Mouse (Mus musculus) liver, embryonic 11.5 days (tissue): ENCODE data around the gene Spdya. TPM values are rescaled to one million over a fixed set of nuclear protein-coding genes. Genes with fewer than 3 reads are reported as not detected.
"Not testable (repeated sequence)": the region's sequence is repeated elsewhere in the genome, so short reads cannot be mapped to it uniquely, and the experiment has no call there.

Experiments used
- ATAC-seq: fragments of 200-750 bp; cut with Nextera tagmentation; replicated peaks from 2 replicates; pipeline ENCODE4 v1.8.0; 2017; ENCODE audit warnings: moderate number of reproducible peaks, mild to moderate bottlenecking, moderate TSS enrichment, moderate library complexity; ENCODE audit not compliant: low FRiP score
- DNase-seq: peaks from one replicate; pipeline ENCODE4 v3.0.0-alpha.2; 2017; ENCODE audit warnings: low spot score
- H3K27ac ChIP-seq: fragments of 300-500 bp; sonication (generic); 2 replicates; pipeline ENCODE4 v1.5.1; 2014; ENCODE audit warnings: mild to moderate bottlenecking, low read depth, low read length, control low read depth
- H3K27me3 ChIP-seq: fragments of 300-500 bp; sonication (generic); replicated peaks from 2 replicates; pipeline ENCODE4 v1.6.1; 2014; ENCODE audit warnings: low read length, mixed read lengths; ENCODE audit not compliant: control insufficient read depth, insufficient read depth
- H3K36me3 ChIP-seq: fragments of 300-500 bp; sonication (generic); 2 replicates; pipeline ENCODE4 v1.6.1; 2014; ENCODE audit warnings: mild to moderate bottlenecking, low read length, moderate library complexity, mixed read lengths; ENCODE audit not compliant: control insufficient read depth, insufficient read depth
- H3K4me1 ChIP-seq: fragments of 300-500 bp; sonication (generic); replicated peaks from 2 replicates; pipeline ENCODE4 v1.6.1; 2014; ENCODE audit warnings: low read length, mixed read lengths; ENCODE audit not compliant: control insufficient read depth, insufficient read depth
- H3K4me2 ChIP-seq: fragments of 300-500 bp; sonication (generic); 2 replicates; pipeline ENCODE4 v1.6.1; 2014; ENCODE audit warnings: mild to moderate bottlenecking, control low read depth, moderate library complexity
- H3K4me3 ChIP-seq: fragments of 300-500 bp; sonication (generic); 2 replicates; pipeline ENCODE4 v1.5.1; 2014; ENCODE audit warnings: low read depth, low read length, control low read depth
- H3K9ac ChIP-seq: fragments of 300-500 bp; sonication (generic); 2 replicates; pipeline ENCODE4 v1.6.1; 2014; ENCODE audit warnings: low read depth, low read length, control low read depth
- H3K9me3 ChIP-seq: fragments of 300-500 bp; sonication (generic); 2 replicates; pipeline ENCODE4 v1.6.1; 2016; ENCODE audit warnings: low read length, inconsistent platforms, mixed read lengths; ENCODE audit not compliant: control insufficient read depth
- WGBS: fragments of 180-500 bp; shearing (Covaris S2); extraction: QIAGEN DNeasy Blood & Tissue Kit; methylation state at CpG from one replicate; pipeline ENCODE4 v1.1.7; 2014; 5-methylcytosine and 5-hydroxymethylcytosine counted together
- polyA plus RNA-seq: library from polyadenylated mRNA; unstranded; fragments of >200 nt; fragmentation: Nextera tagmentation; extraction: Ambion mirVana; gene quantifications from 2 replicates; pipeline ENCODE4 v1.2.1, GENCODE M21; 2014

The Spdya gene
- polyA plus RNA-seq, 1 experiment from 2014 or later: 0.43 TPM

GRCm38 (mm10) chr17:71616319-71617032 is 64.6 kb downstream of the Spdya start:
- H3K27me3 ChIP-seq: no peaks in the 10 kb centered on the region
- H3K36me3 ChIP-seq: peaks cover 11% of the 10 kb centered on the region; the same call in 1 of the 2 replicates
- peak overlapping the region; percentile 86 for H3K4me2 ChIP-seq
- H3K4me1 ChIP-seq: peaks cover 19% of the 10 kb centered on the region
- H3K27ac ChIP-seq: peak overlapping the region; percentile 79
- no peaks in the 10 kb centered on the region for H3K9me3 ChIP-seq
- DNase-seq: peak; percentile 53
- peak; percentile 46 for ATAC-seq
- 2% methylated on average over 69 of the region's 73 CpGs for WGBS
- peak overlapping the region; percentile 100 for H3K4me3 ChIP-seq
- H3K9ac ChIP-seq: peak overlapping the region; percentile 99

- Histone ChIP-seq H3K36me3 (peaks cover 11% of the 10 kb centered on the region; the same call in 1 of the 2 replicates), H3K27me3 (no peaks in the 10 kb centered on the region), H3K27ac (no peak overlapping the region; the same call in 1 of the 2 replicates), H3K9me3 (no peaks in the 10 kb centered on the region), H3K4me1 (peaks cover 19% of the 10 kb centered on the region), H3K9ac (peak overlapping the region; percentile 99), H3K4me3 (peak overlapping the region; percentile 100), H3K4me2 (peak overlapping the region; percentile 86)
- ATAC-seq: no peak
- under 1% methylated on average over 10 of the region's 10 CpGs for WGBS
- DNase-seq: no peak
Observed at GRCm38 (mm10) chr17:71617033-71617362, 65.1 kb downstream of the Spdya start.

DNA sequence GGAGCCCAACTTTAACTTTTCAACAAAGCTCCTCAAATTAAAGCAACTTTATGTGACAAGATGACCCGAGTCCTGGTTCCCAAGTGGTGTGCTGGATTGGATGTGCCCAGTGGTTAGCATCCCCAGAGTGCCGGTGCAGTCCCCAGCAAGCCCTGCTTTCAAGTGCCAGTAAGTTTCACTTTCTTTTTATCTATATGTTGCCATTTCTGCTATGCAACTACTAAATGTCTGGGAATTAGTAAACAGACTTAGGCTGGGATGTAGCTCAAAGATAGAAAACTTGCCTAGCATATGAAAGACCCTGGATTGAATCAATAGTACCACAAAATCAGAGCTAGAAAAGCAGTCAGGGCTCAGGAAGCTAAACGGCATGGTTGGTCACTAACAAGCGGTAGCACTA is 66.1 kb downstream of the Spdya start:
- H3K4me3 ChIP-seq: peak overlapping the region; percentile 100
- H3K27me3 ChIP-seq: no peaks in the 10 kb centered on the region
- peaks cover 12% of the 10 kb centered on the region; the same call in 1 of the 2 replicates for H3K36me3 ChIP-seq
- no peaks in the 10 kb centered on the region for H3K9me3 ChIP-seq
- DNase-seq (no peak), ATAC-seq (no peak)
- peak overlapping the region; percentile 86 for H3K4me2 ChIP-seq
- WGBS: 43% methylated on average over 4 of the region's 4 CpGs
- peaks cover 19% of the 10 kb centered on the region for H3K4me1 ChIP-seq
- H3K9ac ChIP-seq: peak overlapping the region; percentile 99
- no peak overlapping the region for H3K27ac ChIP-seq

DNA sequence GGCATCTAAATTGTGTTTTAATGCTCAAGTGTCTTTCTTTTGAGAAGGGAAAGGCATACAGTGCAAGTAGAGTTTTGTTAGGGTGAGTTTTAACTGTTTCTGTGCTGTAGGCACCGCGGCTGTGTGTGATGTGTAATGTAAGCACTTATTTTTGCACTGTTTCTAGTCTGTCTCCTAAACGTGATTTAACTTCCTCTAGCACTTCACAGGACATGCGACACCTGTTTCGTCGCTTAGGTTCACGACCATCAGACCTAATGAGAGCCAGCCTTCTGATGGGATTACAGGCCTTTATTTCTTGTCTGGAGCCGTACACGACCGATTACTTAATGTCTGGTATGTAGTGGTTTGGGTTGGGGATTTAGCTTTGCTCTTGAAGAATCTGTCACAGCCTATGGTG is 79.9 kb downstream of the Spdya start:
- no peak overlapping the region for H3K4me3 ChIP-seq
- no peaks in the 10 kb centered on the region for H3K9me3 ChIP-seq
- H3K4me1 ChIP-seq: no peaks in the 10 kb centered on the region
- WGBS: 84% methylated on average over 10 of the region's 10 CpGs
- no peak overlapping the region for H3K4me2 ChIP-seq
- peaks cover 50% of the 10 kb centered on the region for H3K36me3 ChIP-seq
- H3K27ac ChIP-seq: no peak overlapping the region
- no peak for DNase-seq
- ATAC-seq: no peak
- H3K9ac ChIP-seq: no peak overlapping the region
- no peaks in the 10 kb centered on the region for H3K27me3 ChIP-seq

DNA sequence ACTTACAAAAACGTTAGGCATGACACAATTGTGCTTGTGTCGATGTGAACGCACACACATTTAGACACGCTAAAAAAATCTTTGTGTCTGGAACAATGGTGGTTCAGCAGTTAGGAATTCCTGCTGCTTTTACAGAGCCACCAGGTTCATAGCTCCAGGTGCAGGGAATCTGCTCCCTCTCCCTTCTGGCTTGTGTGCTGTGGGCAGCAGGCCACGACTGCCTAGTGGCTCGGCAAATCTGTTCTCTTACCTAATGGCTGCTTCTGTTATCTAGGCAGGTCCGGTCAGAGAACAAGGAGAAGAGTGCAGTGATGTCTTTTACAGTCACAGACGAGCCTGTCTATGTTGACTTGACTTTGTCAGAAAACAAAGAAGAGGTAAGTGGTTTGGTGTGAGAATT is 81.5 kb downstream of the Spdya start:
- no peak overlapping the region for H3K9ac ChIP-seq
- no peaks in the 10 kb centered on the region for H3K27me3 ChIP-seq
- H3K9me3 ChIP-seq: no peaks in the 10 kb centered on the region
- ATAC-seq (no peak), DNase-seq (no peak)
- no peak overlapping the region for H3K27ac ChIP-seq
- no peak overlapping the region for H3K4me2 ChIP-seq
- no peak overlapping the region for H3K4me3 ChIP-seq
- 88% methylated on average over 8 of the region's 8 CpGs for WGBS
- H3K36me3 ChIP-seq: peaks cover 47% of the 10 kb centered on the region
- no peaks in the 10 kb centered on the region for H3K4me1 ChIP-seq

- ATAC-seq: no peak
Observed at GRCm38 (mm10) chr17:71636786-71637185, 84.9 kb downstream of the Spdya start.

DNA sequence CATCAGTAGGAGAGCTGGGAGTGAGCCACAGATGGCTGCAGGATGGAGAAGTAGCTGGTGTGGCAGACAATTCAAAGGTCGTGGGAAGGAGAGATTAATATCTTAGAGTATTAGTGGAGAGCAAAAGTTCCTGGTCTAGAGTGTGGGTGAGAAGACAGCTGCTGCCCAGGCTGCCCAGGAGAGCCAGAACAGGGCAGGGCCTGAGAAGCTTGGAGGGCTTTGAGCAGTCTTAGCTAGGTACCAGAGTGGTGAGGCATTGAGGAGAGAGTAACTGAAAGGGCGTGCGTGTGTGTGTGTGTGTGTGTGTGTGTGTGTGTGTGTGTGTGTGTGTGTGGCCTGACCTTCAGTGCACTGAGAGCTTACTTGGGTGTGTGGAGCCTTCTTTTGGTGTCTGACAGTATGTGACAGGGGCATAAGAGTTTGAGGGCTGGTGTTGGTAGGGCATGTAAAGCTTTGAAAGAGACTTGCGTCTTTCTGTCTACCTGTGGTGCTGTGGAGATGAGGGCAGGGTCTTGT is 85.9 kb downstream of the Spdya start:
- no peak overlapping the region for H3K27ac ChIP-seq
- ATAC-seq (no peak), DNase-seq (no peak)
- H3K4me3 ChIP-seq: no peak overlapping the region
- no peaks in the 10 kb centered on the region for H3K4me1 ChIP-seq
- H3K27me3 ChIP-seq: no peaks in the 10 kb centered on the region
- peaks cover 60% of the 10 kb centered on the region for H3K36me3 ChIP-seq
- no peaks in the 10 kb centered on the region for H3K9me3 ChIP-seq
- WGBS: 79% methylated on average over 4 of the region's 4 CpGs
- no peak overlapping the region for H3K9ac ChIP-seq
- no peak overlapping the region for H3K4me2 ChIP-seq

More at GRCm38 (mm10) chr17:71636786-71637185, 84.9 kb downstream of the Spdya start:
- Histone ChIP-seq H3K36me3 (peaks cover 56% of the 10 kb centered on the region), H3K9me3 (no peaks in the 10 kb centered on the region), H3K27ac (no peak overlapping the region), H3K4me2 (no peak overlapping the region), H3K4me3 (no peak overlapping the region), H3K27me3 (no peaks in the 10 kb centered on the region), H3K9ac (no peak overlapping the region), H3K4me1 (no peaks in the 10 kb centered on the region)
- 85% methylated on average over 8 of the region's 8 CpGs for WGBS
- no peak for DNase-seq

DNA sequence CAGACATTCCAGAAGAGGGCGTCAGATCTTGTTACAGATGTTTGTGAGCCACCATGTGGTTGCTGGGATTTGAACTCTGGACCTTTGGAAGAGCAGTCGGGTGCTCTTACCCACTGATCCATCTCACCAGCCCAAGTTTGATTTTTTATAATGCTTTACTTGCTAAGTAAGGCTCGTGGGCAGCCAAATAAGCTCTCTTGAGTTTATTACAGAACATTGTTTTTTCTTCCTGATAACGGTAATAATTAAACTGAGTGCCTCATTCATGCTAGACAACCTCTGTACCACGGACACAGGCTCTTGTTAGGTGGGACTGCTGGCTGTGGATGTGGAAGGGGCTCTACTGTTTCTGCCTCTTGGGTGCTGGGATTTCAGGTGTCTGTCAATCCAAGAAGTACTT is 87.2 kb downstream of the Spdya start:
- WGBS: 84% methylated on average over 5 of the region's 5 CpGs
- DNase-seq: not testable (repeated sequence)

More for the DNA sequence above, 87.2 kb downstream of the Spdya start:
- not testable (repeated sequence) for H3K9me3 ChIP-seq, H3K9ac ChIP-seq, H3K27ac ChIP-seq, ATAC-seq, H3K4me1 ChIP-seq, H3K27me3 ChIP-seq, H3K4me3 ChIP-seq, H3K4me2 ChIP-seq
- H3K36me3 ChIP-seq: peaks cover 54% of the 10 kb centered on the region
